Mouse (Mus musculus): ENCODE measurements at regions not wholly inside any gene's neighbourhood (a gene's known extent, or its start where the extent isn't known, plus 50 kb on each side); places are given as distances from the start of the nearest gene placed in this dataset.
A peak's percentile ranks its signal among the peaks of the same experiment; 100 is the strongest.
"Not testable (repeated sequence)": the region's sequence is repeated elsewhere in the genome, so short reads cannot be mapped to it uniquely, and the experiment has no call there.

GRCm38 (mm10) chr11:22420003-22420723 lies 78.1 kb upstream of the Ehbp1 start:
- no peak for DNase-seq (ENCODE audit: low read depth, low spot score)

- DNase-seq (ENCODE audit: low read depth, low spot score): no peak
These were observed 79.7 kb upstream of the Ehbp1 start for GRCm38 (mm10) chr11:22421762-22422161.

GRCm38 (mm10) chr11:22437140-22437850 lies 74.6 kb upstream of the Tmem17 start:
- DNase-seq (ENCODE audit: low read depth, low spot score): peak; percentile 12

- no peak for DNase-seq (ENCODE audit: low read depth, low spot score)
These were observed 74.1 kb upstream of the Tmem17 start for GRCm38 (mm10) chr11:22437851-22438215.

GRCm38 (mm10) chr11:22438441-22439066 lies 73.3 kb upstream of the Tmem17 start:
- no peak for DNase-seq (ENCODE audit: low read depth, low spot score)

- DNase-seq (ENCODE audit: low read depth, low spot score): peak; percentile 37
These were observed 71.4 kb upstream of the Tmem17 start for GRCm38 (mm10) chr11:22440521-22440920.

GRCm38 (mm10) chr11:22453161-22453560 lies 58.7 kb upstream of the Tmem17 start:
- DNase-seq (ENCODE audit: low read depth, low spot score): no peak

- no peak for DNase-seq (ENCODE audit: low read depth, low spot score)
These were observed 55.6 kb upstream of the Tmem17 start for GRCm38 (mm10) chr11:22456286-22456685.

GRCm38 (mm10) chr11:22457220-22457619 lies 54.7 kb upstream of the Tmem17 start:
- no peak for DNase-seq (ENCODE audit: low read depth, low spot score)

- peak; percentile 45 for DNase-seq (ENCODE audit: low read depth, low spot score)
These were observed 52.8 kb upstream of the Tmem17 start for GRCm38 (mm10) chr11:22458951-22459703.

- not testable (repeated sequence) for DNase-seq (ENCODE audit: low read depth, low spot score)
These were observed 50.7 kb upstream of the Tmem17 start for GRCm38 (mm10) chr11:22461019-22461735.

All from brain, embryonic 18.5 days (tissue).